Mouse (Mus musculus) bone marrow macrophage, adult 2 months (primary cell): ENCODE data around the gene Ctu2.

Experiments used
- CTCF ChIP-seq: IDR thresholded peaks from 2 replicates; pipeline ENCODE4 v1.5.1; 2012; ENCODE audit warnings: low read depth, mild to moderate bottlenecking, low read length, moderate library complexity
- POLR2A ChIP-seq: IDR thresholded peaks from 2 replicates; pipeline ENCODE4 v1.6.1; 2012; ENCODE audit warnings: mild to moderate bottlenecking, low read depth, low read length, borderline replicate concordance

- TF ChIP-seq POLR2A, result no peak
- no peak for TF ChIP-seq CTCF
Measured at GRCm38 (mm10) chr8:122445203-122445602, 30.7 kb upstream of the Ctu2 start.
